Mouse (Mus musculus) E14TG2a.4 (cell line): ENCODE results near the gene Nck2.

Source experiments
- CTCF ChIP-seq: conservative IDR thresholded peaks from 2 replicates; pipeline ENCODE4 v1.5.1; 2014; ENCODE audit warnings: low read length
- NANOG ChIP-seq: IDR thresholded peaks from 2 replicates; pipeline ENCODE4 v1.6.1; 2014; ENCODE audit warnings: borderline replicate concordance, low read length, mixed read lengths

DNA sequence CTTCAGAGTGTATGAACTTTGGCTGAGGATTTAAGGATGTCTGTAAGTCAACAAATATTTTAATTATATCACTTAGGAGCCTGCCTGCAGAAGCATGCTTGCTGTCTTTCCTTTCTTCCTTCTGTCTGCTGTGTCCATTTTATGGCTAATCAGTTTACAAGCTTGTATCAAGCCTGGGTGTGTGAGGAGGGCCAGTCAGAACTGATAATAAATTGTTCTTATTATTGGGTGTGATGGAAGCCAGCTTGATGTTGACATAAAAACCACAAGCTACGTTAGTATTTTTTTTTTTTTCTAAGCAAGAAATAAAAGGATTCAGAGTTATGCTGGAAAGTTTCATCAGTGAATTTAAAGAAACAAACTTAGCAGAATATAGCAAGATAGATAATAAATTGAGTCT, 10.8 kb downstream of the Nck2 start:
- TF ChIP-seq NANOG, result no peak
- TF ChIP-seq CTCF, result no peak
